Mouse (Mus musculus) heart, adult 11 months (tissue): ENCODE results near the gene Acot2.
A peak's percentile ranks its signal among the peaks of the same experiment; 100 is the strongest.

Experiments
- DNase-seq: peaks from one replicate; pipeline ENCODE4 v3.0.0; 2022

Acot2 gene

GRCm38 (mm10) chr12:83987583-83988441, at the start of gene Acot2:
TSS of gene Acot2 (plus strand) at chr12:83987861.
- peak; percentile 98 for DNase-seq

DNA sequence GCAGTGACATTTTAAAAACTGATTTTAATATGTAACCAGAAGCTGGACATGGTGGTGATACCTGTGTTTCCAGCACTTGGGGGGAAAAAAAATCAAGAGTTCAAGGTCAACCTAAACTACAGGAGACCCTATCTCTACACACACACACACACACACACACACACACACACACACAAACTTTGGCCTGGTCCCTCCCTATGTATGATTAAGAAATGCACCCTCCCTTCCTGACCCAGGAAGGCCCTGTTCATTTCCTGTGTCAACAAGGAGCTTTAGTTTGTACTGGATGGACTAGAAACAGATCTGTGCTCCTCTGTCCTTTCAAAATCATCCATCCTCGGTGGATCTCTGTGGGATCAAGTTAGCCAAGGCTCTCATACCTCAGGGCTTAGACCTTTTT, 49.1 kb upstream of the Acot2 start:
- peak; percentile 82 for DNase-seq

DNA sequence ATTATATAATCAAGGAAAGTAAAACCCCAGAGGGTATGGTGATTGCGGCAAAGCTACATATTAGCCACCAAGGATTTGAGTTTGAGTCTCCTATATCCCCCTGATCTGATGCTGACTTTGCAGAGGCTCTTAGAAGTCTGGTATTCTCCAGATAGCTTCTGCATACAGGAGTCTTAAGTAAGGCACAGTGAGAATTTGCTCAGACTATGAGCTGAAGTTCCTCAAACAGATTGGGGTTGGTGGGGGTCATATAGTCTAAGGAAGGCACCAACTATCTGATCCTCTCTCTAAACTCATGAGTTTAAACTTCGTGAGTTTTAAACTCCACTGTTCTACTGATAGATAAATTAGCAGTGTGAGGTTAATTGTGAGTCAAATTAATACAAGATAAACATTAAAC, 48.3 kb upstream of the Acot2 start:
- peak; percentile 54 for DNase-seq

DNA sequence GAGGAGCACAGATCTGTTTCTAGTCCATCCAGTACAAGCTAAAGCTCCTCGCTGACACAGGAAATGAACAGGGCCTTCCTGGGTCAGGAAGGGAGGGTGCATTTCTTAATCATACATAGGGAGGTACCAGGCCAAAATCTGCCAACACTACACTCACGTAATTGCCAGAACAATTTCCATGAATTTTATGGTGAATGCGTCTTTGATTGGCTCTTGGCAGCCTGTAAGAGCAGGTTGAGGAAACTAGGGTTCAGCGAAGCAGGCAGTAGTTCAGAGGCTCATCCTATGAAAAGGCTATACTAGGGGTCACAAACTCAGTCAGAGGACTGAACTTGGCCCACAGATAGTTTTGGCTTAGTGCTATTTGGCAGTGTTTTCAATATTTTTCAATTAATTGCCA, 47.6 kb upstream of the Acot2 start:
- peak; percentile 94 for DNase-seq

DNA sequence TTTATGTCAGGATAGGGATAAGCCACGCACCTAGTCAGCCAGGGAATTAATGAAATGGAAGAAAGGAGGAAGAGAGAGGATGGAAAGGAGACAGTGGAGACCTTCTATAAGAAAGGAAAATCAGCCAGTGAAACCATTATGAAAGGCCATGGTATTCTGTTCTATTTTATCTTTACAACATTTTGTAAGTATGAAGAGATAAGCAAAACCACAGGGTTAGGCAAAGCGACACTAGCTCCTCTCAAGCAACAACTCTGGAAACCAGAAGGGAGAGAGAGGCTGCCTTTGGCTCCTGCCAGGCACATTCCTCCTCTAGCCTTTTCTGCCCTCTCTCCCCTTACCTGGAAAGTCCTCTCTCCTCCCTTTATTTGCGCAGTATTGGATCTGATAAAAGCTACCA, 45.7 kb upstream of the Acot2 start:
- no peak for DNase-seq

DNA sequence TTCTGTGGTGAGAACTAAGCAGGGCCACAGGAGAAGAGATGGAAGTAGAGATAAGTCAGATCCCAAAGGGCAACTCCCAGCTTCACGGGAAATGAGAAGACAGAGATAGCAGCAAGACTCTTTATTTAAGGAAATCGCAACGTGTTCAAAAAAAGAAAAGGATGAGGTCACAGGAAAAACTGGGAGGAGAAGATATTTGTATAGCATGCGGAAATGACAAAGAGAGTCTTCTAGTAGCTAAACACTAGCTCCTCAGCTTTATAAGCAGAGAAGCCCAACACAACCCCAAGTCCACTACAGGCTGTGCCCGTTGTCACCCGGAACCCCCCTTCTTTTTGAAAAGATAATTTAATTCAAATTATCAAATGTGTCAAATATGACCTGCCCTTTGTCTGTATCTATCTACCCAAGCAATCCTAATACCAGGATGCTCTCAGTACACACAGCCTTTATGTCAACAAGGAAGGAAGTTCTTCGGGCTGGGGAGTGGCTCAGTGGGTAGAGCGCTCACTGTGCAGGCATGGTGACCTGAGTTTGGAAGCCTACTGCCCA, 40.3 kb upstream of the Acot2 start:
- DNase-seq: peak; percentile 96

DNA sequence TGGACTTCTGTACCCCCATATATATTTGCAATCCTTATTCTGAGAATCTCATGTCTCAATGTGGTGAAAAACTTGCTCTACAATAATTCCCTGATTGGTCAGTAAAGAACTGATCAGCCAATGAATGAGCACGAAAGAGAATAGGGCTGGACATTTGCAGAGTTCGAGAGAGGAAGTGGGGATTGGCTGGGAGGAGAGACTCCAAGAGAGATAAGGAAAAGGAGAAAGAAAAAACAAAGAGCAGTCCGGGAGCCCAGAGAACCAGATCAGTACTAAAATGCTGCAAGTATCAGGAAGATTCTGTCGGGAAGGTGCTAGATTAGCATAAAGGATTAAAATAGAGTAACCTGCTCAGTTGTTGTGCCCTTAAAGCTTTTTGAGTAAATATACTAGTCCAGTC, 38.6 kb upstream of the Acot2 start:
- no peak for DNase-seq

DNA sequence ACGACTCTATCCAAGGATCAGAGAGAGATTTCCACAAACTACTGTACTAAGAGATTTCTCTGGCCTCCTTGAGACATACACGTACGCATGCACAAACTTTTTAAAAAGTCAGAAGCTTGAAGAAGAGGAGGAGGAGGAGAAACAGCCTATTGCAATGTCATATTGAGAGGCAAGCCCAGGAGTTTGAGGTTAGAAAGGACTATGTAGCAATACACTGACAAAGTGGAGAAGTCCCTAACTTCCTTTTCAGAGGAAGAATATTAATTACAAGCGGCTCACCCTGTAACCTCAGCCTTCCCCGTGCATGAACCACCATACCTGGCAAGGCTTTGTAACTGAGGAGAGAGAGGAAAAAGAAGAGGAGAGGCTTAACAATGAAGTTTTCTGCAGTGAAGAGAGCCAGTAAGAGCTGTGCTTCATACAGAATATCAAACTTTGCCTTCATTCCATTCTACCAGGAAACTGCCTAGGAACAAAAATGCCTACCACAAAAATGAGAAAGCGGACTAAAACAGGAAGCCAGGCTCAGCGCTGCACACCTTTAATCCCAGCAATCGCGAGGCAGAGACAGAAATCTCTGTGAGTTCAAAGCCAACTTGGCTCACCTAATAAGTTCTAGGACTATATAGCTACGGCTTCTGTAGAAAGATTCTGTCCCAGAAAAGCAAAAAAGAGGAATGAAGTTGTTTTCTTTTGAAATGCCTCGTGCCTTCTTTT, 37.7 kb upstream of the Acot2 start:
- DNase-seq: no peak

- peak; percentile 99 for DNase-seq
These were observed 37.2 kb upstream of the Acot2 start, which contains the start of gene Riox1 for GRCm38 (mm10) chr12:83950493-83950839. TSS of gene Riox1 (plus strand) at chr12:83950608.

GRCm38 (mm10) chr12:83950840-83951701, 36.6 kb upstream of the Acot2 start:
- DNase-seq: peak; percentile 91

GRCm38 (mm10) chr12:83951711-83952575, 35.7 kb upstream of the Acot2 start:
- peak; percentile 91 for DNase-seq

DNA sequence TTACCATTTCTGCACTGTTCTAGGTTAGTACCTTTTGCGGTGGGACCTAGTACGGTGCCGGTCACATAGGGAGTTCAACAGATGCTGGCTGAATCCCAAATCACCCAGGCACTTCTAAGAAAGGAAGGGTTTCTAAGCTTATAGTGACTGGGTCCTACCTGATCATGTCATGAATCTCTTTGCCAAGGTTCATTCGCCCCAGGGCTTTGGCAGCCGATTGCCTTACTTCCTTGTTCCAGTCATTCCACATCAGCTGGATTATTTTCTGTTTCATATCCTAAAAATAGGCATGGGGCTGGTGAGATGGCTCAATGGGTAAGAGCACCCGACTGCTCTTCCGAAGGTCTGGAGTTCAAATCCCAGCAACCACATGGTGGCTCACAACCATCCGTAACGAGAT, 29.4 kb upstream of the Acot2 start:
- no peak for DNase-seq

DNA sequence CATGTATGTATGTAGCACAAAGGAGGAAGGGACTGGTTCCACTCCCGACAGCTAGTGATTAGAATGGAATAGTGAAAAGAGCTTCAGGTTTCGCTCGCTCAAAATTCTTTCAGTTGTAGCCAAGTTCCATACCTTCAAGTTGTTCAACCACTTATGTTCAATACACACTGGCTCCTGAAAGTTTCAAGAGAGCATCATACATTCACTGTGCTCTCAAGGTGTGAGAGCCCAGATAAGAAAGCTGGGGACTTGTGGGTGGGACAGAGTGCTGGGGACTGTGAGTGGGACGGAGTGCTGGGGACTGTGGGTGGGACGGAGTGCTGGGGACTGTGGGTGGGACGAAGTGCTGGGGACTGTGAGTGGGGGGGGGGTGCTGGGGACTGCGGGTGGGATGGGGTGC, 22.4 kb upstream of the Acot2 start:
- no peak for DNase-seq

- DNase-seq: no peak
These were observed 15.5 kb upstream of the Acot2 start for GRCm38 (mm10) chr12:83972117-83972516.

- DNase-seq: no peak
These were observed 8.8 kb upstream of the Acot2 start for GRCm38 (mm10) chr12:83978862-83979261.

DNA sequence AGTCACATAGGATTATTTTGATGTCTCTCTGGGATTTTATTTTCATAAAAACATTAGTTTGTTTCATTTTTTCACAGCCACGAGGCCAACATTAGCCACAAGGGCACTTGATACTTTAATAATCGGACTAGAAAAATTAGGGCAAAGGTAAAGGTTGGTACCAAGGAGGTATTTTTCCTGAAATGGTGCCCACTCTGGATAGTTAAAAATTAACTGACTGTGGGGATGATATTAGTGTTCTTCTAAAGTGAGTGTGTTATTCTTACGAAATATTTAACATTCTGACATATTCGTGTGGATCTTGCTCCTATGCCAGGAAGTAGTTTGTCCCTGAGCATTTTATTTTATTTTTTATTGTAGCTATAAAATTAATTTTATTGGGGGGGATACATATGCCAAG, 6.0 kb upstream of the Acot2 start:
- DNase-seq: no peak

DNA sequence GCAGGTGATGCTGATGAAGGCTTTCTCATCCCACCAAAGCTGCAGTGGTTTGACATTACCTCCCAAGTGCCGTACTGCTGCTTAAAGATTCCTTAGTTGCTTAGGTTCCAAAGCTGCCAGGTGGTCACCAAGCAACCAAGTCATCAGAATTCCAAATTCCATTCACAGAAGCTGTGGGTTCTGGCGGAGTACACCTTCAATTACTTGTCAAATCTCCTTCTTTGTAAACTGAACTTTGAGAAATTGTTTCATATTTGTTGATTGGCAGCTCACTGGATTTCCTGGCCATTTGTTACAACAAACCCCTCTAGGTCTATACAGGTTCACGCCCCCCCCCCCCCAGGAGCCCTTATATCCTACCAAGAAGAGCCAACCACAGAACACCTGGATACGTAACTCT, 2.9 kb upstream of the Acot2 start, which contains the start of gene Heatr4:
Gene Heatr4, minus strand, starts transcription at position 101 of the 400 bp plus-strand sequence.
- DNase-seq: no peak

DNA sequence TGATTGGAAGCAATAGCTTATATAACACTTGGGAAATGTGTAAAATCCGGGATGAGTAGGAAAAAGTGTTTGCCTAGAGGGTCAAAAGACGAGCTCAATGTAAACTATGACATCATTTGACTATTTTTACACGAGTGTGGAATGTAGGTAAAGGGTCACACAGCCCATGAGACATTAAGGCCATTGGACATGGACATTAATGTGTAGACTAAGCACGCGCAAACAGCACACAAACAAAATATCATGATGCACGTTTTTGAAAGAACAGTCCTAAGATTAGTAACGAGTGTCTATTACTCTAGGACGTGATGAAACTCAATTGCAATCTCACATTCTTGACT, 449 bp upstream of the Acot2 start:
- no peak for DNase-seq

DNA sequence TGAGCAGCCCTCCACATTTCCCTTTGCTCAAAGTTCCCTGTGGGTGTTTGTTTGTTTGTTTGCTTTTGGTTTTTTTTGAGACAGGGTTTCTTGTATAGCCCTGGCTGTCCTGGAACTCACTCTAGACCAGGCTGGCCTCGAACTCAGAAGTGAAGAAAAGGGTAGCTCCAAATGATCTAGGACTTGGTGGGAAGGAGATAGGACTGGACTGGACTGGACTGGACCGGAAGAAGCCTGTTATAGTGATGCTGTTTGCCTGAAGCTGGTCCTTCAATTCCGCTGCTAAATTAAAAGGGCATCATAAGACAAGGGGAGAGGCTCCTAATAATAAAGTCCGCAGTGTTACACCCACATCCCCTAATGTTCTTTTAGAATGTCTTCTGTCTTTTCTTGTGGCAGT, 822 bp downstream of the Acot2 start:
- no peak for DNase-seq

DNA sequence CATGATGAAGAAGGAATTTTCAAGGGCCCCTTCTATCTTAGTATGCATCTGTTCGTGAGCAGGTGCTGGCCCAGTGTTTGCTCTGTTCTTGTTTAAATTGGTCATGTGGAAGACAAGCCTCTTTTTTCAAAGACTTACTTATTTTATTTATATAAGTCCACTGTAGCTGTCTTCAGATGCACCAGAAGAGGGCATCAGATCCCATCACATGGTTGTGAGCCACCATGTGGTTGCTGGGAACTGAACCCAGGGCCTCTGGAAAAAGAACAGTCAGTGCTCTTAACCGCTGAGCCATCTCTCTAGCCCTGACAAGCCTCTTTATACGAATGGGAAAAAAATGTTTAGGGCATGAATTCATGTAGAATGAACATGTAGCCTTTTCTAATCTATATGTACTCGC, 1.7 kb downstream of the Acot2 start:
- no peak for DNase-seq

GRCm38 (mm10) chr12:83997221-83997620, 9.6 kb downstream of the Acot2 start:
- no peak for DNase-seq
